Mouse (Mus musculus) forebrain, embryonic 11.5 days (tissue): ENCODE data around the gene Tmem129. TPM values are rescaled to one million over a fixed set of nuclear protein-coding genes. Genes with fewer than 3 reads are reported as not detected.

Experiments used
- ATAC-seq: fragments of 200-750 bp; cut with Nextera tagmentation; replicated peaks from 2 replicates; pipeline ENCODE4 v1.8.0; 2017; ENCODE audit warnings: moderate TSS enrichment; ENCODE audit not compliant: low FRiP score
- DNase-seq: peaks from one replicate; pipeline ENCODE4 v3.0.0-alpha.2; 2017; ENCODE audit warnings: low spot score
- H3K27ac ChIP-seq: fragments of 300-500 bp; sonication (generic); 2 replicates; pipeline ENCODE4 v1.5.1; 2014; ENCODE audit warnings: low read depth, low read length
- H3K27me3 ChIP-seq: fragments of 300-500 bp; sonication (generic); 2 replicates; pipeline ENCODE4 v1.6.1; 2014; ENCODE audit warnings: mild to moderate bottlenecking, low read length, mixed read lengths; ENCODE audit not compliant: control insufficient read depth, insufficient read depth
- H3K36me3 ChIP-seq: fragments of 300-500 bp; sonication (generic); 2 replicates; pipeline ENCODE4 v1.6.1; 2014; ENCODE audit warnings: mild to moderate bottlenecking, low read length, moderate library complexity, mixed read lengths; ENCODE audit not compliant: control insufficient read depth, insufficient read depth
- H3K4me1 ChIP-seq: fragments of 300-500 bp; sonication (generic); replicated peaks from 2 replicates; pipeline ENCODE4 v1.6.1; 2014; ENCODE audit warnings: low read length, mixed read lengths; ENCODE audit not compliant: control insufficient read depth, insufficient read depth
- H3K4me2 ChIP-seq: fragments of 300-500 bp; sonication (generic); 2 replicates; pipeline ENCODE4 v1.6.1; 2014; ENCODE audit warnings: low read depth, mild to moderate bottlenecking, low read length, moderate library complexity, mixed read lengths; ENCODE audit not compliant: severe bottlenecking
- H3K4me3 ChIP-seq: fragments of 300-500 bp; sonication (generic); 2 replicates; pipeline ENCODE4 v1.5.1; 2014; ENCODE audit warnings: low read depth, low read length
- H3K9ac ChIP-seq: fragments of 300-500 bp; sonication (generic); 2 replicates; pipeline ENCODE4 v1.6.1; 2014; ENCODE audit warnings: low read length
- H3K9me3 ChIP-seq: fragments of 300-500 bp; sonication (generic); 2 replicates; pipeline ENCODE4 v1.6.1; 2016; ENCODE audit warnings: low read length, mixed read lengths; ENCODE audit not compliant: control insufficient read depth
- WGBS: fragments of 180-500 bp; shearing (Covaris S2); extraction: QIAGEN DNeasy Blood & Tissue Kit; methylation state at CpG from one replicate; pipeline ENCODE4 v1.1.7; 2014; 5-methylcytosine and 5-hydroxymethylcytosine counted together
- polyA plus RNA-seq: library from polyadenylated mRNA; unstranded; fragments of >200 nt; fragmentation: Nextera tagmentation; extraction: Ambion mirVana; gene quantifications from 2 replicates; pipeline ENCODE4 v1.2.1, GENCODE M21; 2014

Gene Tmem129
- polyA plus RNA-seq, 1 experiment from 2014 or later, result 39.3 TPM

DNA sequence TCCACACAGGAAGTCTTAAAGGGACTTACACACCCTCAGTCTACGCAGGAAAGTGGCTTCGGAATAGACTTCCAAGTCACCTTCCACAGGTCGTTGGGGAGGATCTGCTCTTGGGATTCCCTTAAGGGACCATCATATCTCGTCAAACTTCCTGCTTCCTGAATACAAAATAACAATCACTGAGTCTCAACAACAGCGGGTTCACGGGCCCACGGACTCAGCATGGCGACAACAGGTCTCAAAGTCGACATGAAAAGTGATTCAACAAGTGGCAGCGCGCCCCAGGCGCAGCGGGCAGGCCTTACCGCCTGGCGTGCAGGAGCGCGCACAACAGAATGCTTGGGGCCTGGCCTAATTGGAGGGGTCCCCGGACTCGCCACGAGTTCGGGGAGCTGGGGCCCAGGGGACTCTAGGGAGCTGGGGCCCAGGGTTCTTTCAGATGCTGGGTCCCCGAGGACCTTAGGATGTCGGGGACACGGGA lies 29.4 kb downstream of the Tmem129 start:
- peak overlapping the region; percentile 77 for H3K27ac ChIP-seq
- no peaks in the 10 kb centered on the region for H3K9me3 ChIP-seq
- ATAC-seq (no peak), DNase-seq (peak; percentile 77)
- peak overlapping the region; percentile 75 for H3K4me3 ChIP-seq
- peak overlapping the region; percentile 81 for H3K9ac ChIP-seq
- H3K27me3 ChIP-seq, result no peaks in the 10 kb centered on the region
- no peaks in the 10 kb centered on the region; the same call in 1 of the 2 replicates for H3K4me1 ChIP-seq
- no peaks in the 10 kb centered on the region for H3K36me3 ChIP-seq
- WGBS, result under 1% methylated on average over 24 of the region's 24 CpGs
- peak overlapping the region; percentile 90 for H3K4me2 ChIP-seq

DNA sequence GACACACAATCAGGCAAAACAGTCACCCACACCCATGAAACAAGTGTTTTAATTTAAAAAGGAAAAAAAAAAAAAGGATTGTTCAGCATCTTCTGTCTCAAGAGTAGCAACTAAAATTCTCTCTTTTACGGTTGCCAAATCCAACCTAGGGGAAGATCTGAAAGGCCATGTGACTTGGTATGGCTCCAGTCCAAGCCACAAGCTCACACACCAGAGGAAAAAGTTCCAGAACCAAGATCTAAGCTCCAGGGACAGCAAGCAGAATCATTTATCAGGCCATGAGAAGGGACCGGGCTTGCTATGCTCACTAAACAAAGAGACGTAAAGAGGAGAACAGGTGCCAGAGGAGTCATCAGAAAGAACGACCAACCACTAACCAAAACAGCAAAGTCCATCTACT lies 30.2 kb downstream of the Tmem129 start:
- peak overlapping the region; percentile 21; the same call in 1 of the 2 replicates for H3K9ac ChIP-seq
- 53% methylated on average over 4 of the region's 4 CpGs for WGBS
- H3K27ac ChIP-seq, result no peak overlapping the region
- no peaks in the 10 kb centered on the region for H3K36me3 ChIP-seq
- peak overlapping the region; percentile 90; the same call in 1 of the 2 replicates for H3K4me2 ChIP-seq
- H3K4me1 ChIP-seq, result no peaks in the 10 kb centered on the region; the same call in 1 of the 2 replicates
- peak overlapping the region; percentile 75; the same call in 1 of the 2 replicates for H3K4me3 ChIP-seq
- no peak for DNase-seq
- no peaks in the 10 kb centered on the region for H3K9me3 ChIP-seq
- no peak for ATAC-seq
- H3K27me3 ChIP-seq, result no peaks in the 10 kb centered on the region

DNA sequence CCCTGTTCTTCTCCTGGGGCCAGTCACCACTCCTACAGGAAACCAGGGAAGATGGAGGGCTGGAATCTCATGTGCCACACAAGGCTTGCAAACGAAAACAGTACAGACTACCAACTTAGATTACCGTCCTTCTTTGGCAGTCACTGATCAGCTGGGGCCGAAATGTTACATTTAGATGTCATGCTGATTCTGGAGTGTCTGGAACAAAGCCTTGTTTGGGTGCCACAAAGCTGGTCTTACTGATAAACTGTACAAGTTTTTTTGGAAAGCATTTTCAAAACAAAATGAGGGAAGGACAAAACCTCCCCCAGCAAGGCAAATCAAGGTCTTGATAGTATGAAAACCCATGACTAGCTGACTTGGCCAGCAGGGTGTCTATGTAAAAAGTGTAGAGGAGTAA lies 34.5 kb downstream of the Tmem129 start:
- WGBS, result 83% methylated on average over 3 of the region's 3 CpGs
- no peak overlapping the region for H3K9ac ChIP-seq
- H3K36me3 ChIP-seq, result no peaks in the 10 kb centered on the region
- no peak overlapping the region for H3K27ac ChIP-seq
- DNase-seq (no peak), ATAC-seq (no peak)
- no peak overlapping the region for H3K4me3 ChIP-seq
- H3K4me1 ChIP-seq, result no peaks in the 10 kb centered on the region; the same call in 1 of the 2 replicates
- no peak overlapping the region for H3K4me2 ChIP-seq
- H3K9me3 ChIP-seq, result no peaks in the 10 kb centered on the region
- no peaks in the 10 kb centered on the region for H3K27me3 ChIP-seq

DNA sequence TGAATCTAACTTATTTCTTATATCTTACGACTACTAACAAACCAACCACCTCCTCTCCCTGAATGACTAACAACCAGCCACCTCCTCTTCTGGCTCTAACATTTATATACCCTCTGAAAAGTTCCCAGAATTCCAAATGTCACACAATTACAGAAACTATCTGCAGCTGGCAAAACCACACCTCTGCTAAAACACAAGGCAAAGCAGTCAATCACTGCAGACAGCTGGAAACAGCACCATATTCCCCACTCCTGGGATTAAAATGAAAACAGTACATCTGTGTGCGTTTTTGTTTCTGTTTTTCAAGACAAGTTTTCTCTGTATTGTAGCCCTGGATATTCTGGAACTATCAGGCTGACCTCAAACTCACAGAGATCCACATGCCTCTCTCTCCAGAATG lies 35.5 kb downstream of the Tmem129 start:
- Histone ChIP-seq H3K27ac (no peak overlapping the region), H3K4me1 (no peaks in the 10 kb centered on the region), H3K4me3 (no peak overlapping the region), H3K4me2 (no peak overlapping the region), H3K27me3 (no peaks in the 10 kb centered on the region), H3K9ac (no peak overlapping the region), H3K36me3 (no peaks in the 10 kb centered on the region), H3K9me3 (no peaks in the 10 kb centered on the region)
- DNase-seq (no peak), ATAC-seq (no peak)
- 91% methylated on average over 2 of the region's 2 CpGs for WGBS

DNA sequence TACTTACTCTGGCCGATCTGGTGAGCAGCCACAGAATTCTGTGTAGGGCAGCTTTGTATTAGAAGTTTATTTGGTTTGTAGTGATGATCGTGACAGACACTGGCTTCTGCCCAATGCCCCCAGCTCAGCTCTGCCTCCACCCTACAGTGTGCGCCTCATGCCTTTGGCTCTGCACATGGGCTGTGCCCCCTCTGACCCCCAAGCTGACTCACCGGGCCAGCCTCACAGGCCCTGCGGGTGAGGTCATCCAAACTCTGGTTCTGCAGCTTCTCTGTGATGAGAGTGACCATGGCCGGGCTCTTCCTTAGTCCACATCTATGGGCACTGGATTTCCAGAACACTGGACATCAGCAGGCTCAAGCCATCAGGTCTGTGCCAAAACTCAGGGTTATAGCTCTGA lies 43.8 kb downstream of the Tmem129 start:
- no peaks in the 10 kb centered on the region for H3K27me3 ChIP-seq
- peaks cover 3% of the 10 kb centered on the region; the same call in 1 of the 2 replicates for H3K36me3 ChIP-seq
- no peaks in the 10 kb centered on the region for H3K9me3 ChIP-seq
- 95% methylated on average over 6 of the region's 6 CpGs for WGBS
- H3K4me2 ChIP-seq, result no peak overlapping the region
- H3K4me1 ChIP-seq, result no peaks in the 10 kb centered on the region
- no peak overlapping the region for H3K4me3 ChIP-seq
- H3K27ac ChIP-seq, result no peak overlapping the region
- H3K9ac ChIP-seq, result no peak overlapping the region
- DNase-seq (no peak), ATAC-seq (no peak)

DNA sequence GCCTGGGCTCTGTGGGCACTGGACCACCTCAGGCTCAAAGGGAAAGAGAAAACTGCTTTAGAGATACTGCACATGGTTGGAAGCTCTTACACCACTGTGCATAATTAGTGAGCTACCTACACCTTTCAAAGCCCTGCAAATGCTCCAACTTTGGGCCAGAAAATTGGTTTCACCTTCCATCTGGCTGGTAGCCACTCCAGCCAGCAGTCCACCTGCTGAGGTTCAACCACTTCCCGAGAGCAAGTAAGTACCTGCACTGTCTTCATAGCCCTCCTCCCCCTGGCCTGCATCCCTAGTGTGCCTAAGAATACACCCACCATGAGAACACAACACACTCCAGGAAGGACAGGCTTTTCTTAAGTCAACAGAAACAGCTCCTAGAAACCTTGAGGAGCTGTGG lies 46.4 kb downstream of the Tmem129 start:
- 91% methylated on average over 1 of the region's 1 CpGs for WGBS
- H3K27me3 ChIP-seq, result no peaks in the 10 kb centered on the region
- no peak overlapping the region for H3K4me2 ChIP-seq
- H3K36me3 ChIP-seq, result peaks cover 9% of the 10 kb centered on the region; the same call in 1 of the 2 replicates
- no peak for DNase-seq
- no peak for ATAC-seq
- no peak overlapping the region for H3K4me3 ChIP-seq
- H3K27ac ChIP-seq, result no peak overlapping the region
- no peaks in the 10 kb centered on the region for H3K4me1 ChIP-seq
- no peaks in the 10 kb centered on the region for H3K9me3 ChIP-seq
- H3K9ac ChIP-seq, result no peak overlapping the region

DNA sequence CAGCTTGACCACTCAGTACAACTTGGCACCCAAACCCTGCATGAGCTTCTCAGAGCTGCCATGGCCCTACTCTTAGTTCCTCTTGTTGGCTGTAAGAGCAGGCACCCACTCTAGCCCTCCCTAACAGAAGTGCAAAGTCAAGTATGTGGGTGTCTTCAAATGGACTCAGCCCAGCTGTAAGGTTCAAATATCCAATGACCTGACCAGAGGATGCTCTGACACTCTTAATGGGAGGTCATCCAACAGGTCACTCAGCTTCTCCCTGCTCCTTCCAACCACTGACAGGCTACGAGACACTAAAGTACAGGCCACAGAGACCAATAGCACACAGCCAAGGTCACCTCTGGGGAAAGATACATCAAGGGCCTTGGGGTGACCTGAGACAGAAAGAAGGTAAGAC lies 49.0 kb downstream of the Tmem129 start:
- Histone ChIP-seq H3K27me3 (no peaks in the 10 kb centered on the region), H3K4me3 (no peak overlapping the region), H3K4me1 (no peaks in the 10 kb centered on the region), H3K36me3 (peaks cover 9% of the 10 kb centered on the region; the same call in 1 of the 2 replicates), H3K4me2 (no peak overlapping the region), H3K9me3 (no peaks in the 10 kb centered on the region), H3K27ac (no peak overlapping the region), H3K9ac (no peak overlapping the region)
- DNase-seq (no peak), ATAC-seq (no peak)
- WGBS, result 77% methylated on average over 1 of the region's 1 CpGs

DNA sequence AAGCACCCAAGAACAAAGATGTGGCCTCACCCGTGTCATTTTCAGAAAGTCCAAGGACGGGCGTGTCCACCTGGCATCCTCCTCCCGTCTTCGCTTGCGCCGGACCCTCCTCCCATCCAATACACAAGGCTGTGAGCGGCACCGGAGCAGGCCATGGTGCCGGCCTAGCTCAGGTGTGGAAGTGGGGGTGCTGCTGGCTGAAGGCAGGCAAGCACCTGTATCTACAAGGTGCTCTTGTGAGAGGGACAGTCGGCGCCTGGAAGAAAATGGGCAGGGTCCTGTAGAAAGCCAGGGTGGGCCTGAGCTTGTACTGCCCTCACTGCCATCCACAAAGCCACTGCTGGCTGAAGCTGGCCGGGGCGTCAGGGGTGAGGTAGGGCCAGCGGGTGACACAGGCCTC lies 50.8 kb downstream of the Tmem129 start:
- Histone ChIP-seq H3K9ac (no peak overlapping the region), H3K4me1 (no peaks in the 10 kb centered on the region), H3K4me3 (no peak overlapping the region), H3K27me3 (no peaks in the 10 kb centered on the region), H3K9me3 (no peaks in the 10 kb centered on the region), H3K4me2 (no peak overlapping the region), H3K36me3 (peaks cover 9% of the 10 kb centered on the region; the same call in 1 of the 2 replicates), H3K27ac (no peak overlapping the region)
- 93% methylated on average over 15 of the region's 15 CpGs for WGBS
- ATAC-seq (no peak), DNase-seq (no peak)

DNA sequence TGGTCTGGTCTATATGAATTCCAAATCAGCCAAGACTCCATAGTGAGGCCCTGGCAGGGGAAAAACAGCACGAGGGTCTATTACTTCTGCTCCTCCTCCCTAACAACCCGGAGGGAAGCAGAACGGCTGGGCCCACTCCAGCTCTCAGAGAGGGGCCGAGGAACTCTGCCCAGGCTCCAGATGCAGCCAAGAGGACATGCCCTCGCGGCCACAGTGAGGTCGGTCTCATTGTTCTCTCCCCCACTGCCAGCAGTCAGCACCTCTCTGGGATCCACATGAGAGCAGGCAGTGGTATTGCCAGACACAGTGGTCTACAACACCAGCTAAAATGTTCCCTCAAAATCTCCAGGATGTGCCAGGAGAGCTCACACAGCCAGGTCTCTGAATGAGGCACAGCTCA lies 51.6 kb downstream of the Tmem129 start:
- Histone ChIP-seq H3K36me3 (peaks cover 9% of the 10 kb centered on the region; the same call in 1 of the 2 replicates), H3K27me3 (no peaks in the 10 kb centered on the region), H3K9ac (no peak overlapping the region), H3K9me3 (no peaks in the 10 kb centered on the region), H3K27ac (no peak overlapping the region), H3K4me3 (no peak overlapping the region), H3K4me1 (no peaks in the 10 kb centered on the region), H3K4me2 (no peak overlapping the region)
- no peak for DNase-seq
- no peak for ATAC-seq
- 87% methylated on average over 7 of the region's 7 CpGs for WGBS
